Mouse (Mus musculus): ENCODE results near the gene Golga2.

Golga2 gene

DNA sequence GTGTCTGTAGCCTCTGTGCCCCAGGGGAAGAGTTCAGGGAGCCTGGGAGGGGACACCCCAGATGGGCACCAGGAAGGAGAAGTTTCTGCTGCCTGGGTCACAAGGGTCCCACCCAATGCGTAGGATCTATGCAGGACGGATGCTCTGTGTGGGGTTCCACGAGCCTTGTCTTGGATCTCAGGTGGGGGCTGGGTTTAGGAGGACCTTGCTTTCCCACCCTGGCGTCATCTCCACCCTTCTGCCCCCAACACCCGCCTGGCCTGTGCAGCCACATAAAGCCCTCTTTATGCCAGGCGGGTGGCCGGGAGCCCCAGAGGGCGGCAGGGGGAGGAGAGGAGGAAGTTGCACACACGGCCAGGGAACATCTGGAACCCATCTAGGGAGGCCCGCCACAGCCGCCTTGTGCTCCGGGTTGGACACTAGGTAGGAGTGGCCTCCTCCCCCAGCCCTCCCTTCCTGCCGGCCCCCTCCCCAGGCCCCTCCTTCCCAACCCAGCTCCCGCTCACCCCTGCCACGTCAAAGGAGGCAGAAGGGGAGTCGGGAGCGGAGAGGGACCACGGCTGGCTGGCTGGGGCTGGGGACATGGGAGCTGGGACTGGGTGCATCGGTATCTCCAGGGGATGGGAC is 30.7 kb downstream of the Golga2 start:
- DNase-seq (ENCODE audit: low spot score in 2 of 2), result no peak

DNA sequence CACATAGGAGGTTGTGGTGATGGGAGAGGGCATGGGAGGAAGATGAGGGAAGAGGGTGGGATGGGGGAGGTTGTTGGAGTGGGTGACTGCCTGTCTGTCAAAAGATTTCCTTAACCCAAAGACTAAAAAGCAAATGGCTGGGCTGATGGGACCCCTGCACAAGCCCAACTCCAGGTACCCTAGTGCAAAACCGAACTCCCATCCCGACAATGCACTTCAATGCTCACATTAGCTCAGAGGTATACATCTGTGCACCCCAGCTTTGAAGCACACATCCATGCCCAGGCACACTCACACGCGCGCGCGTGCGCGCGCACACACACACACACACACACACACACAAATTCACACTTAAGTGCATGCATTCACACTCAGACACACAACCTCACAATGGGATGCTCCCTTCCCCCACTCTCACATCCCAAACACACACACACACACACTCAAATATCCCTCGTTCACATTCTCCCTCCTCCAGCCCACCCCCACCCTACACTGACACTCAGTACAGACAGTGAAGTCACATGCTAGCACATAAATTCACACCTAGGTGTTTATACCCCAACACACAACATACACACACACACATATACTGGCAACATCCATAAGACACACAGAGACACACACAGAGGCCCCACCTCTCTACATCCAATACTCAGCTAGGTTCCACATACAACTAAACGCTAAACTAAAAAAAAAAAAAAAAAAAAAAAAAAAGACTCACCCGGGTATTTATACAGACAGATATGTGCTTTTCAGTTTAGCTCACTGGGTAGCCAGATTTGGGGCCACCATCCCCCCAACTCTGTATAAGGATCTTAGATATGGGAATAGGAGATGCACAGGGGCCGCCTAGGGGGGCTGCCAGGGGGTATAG is 31.8 kb downstream of the Golga2 start:
- DNase-seq (ENCODE audit: low spot score in 2 of 2), result no peak

DNA sequence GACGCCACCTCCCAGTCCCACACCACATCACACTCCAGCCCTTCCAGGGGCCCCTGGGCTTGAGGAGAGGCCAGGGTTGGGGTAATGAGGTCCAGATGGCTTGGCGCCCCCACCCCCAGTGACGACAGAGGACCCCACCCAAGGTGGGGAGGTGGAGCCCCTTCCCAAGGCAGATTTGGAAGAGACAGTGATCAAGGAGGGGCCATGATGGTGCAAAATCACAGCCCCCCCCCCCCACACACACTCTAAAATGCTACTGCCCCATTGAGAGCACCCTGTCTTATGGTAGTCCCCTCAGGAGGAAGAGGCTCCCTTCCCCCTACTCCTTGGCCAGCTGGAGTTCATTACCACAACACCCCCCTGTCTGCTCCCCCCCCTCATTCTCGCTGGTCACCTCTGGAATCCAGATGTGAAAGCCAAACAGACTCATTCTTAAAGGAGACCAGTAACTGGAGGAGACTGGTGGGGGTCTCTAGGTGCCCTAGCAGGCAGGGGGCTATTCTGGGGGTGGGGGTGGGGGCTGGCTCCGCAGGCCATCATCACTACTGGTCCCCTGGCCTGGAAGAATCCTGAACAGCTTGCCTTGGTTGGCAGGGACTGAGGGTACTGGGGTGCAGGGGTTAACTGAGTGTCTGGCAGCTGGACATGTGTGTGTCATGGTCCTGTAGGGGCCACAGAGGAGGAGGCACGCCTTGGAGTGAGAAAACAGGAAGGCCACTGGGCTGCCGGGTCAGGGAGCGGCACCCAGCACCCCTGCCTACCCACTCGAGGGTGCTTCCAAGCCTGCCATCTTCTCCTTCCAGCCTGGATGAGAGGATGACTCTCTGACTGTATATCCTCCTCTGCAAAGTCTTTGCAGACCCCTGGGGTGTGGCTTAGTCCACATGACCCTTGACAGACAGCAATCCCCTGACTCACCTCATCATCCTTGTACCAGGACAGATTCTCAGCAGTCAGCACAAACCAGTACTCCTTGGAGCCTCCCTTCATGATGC is 32.7 kb downstream of the Golga2 start:
- DNase-seq (ENCODE audit: low spot score in 2 of 2), result no peak

DNA sequence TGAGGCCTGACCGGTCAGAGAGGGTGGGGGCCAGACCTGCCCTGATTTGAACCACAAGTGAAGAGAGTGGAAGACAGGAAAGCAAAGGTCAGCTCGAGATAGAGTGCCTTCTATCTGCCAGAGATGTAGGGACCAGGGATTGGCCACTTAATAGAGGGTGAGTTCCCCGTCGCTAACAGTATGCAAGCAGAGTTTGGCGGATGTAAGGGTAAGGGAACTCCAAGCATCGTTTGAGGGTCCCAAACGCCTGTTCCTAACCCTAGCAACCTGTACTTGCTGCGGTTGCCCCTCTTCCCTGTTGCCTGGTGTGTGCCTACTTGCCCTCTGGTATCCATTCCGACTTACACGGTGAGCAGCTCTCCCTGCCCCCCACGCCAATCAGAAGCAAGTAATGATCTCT is 33.5 kb downstream of the Golga2 start:
- DNase-seq (ENCODE audit: low spot score in 2 of 2), result no peak

DNA sequence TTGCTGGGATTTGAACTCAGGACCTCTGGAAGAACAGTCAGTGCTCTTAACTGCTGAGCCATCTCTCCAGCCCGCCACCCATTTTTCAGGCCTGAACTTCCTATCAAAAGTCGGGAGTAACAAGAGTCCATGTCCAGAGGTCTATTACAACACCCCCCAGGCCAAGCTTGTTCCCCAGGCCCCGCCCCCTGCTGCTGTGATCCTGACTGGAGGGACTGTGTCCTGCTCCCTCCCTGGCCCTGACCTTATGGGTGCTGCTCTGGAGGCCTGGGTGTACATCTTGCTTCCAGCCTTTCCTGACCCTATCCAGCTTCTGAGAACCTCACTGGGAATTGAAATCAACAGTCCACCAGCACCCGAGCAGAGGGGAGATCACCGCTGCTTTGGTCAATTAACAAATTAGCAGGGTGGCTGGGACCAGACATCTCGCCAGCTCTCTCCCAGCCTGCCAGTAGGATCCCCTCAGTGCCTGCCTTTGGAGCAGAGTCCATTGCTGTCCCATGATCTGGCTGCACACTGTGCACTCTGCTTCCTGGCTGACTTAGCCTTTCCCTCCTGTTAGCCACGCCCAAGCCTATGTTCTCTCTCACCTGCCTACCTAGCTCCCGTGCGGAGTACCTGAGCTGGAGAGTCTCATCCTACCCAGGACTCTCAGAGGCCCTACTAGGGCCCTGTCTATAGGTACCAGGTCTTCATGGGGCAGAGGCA is 34.6 kb downstream of the Golga2 start:
- no peak for DNase-seq (ENCODE audit: low spot score in 2 of 2)

DNA sequence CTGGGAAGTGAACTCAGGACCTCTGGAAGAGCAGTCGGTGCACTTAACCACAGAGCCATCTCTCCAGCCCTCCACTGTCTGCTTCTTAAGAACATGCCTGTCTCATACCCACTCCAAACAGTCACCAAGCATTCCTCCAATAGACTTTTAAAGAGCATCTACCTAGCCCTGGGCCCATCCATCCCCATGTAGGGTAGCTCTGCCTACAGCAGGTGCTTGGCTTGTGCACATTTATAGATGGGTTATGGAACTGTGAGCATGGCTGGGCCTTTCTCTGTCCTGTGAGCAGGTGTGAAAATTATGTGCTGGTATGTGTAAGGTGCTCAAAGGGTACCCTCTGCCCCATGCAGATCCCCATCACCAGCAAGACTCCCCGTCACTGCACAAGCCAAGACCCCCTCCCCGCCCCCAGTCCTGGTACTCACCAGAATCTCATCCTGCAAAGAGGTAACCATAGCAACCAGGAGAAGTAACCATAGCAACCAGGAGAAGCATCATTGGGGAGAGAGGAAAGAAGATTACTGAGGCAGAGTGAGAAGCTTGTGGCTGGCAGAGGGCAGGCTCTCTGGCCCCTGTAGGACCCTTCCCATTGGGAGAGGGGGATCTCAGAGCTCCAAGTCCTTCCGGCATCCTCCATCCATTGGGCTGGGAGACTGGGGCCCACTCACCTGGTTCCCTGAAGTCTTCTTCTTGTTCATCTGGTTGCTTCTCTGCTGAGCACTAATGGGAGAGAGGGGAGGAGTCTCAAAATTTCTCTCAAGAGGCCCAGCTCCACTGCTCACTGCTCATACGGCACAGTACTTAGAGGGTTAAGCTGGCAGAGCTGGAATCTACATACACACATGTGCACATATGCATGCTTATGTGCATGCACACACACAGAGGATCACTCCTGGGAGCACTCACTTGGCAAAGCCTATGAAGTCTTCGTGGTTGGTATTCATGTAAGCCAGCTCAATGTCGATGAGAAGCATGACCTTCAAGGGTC is 35.9 kb downstream of the Golga2 start:
- DNase-seq (ENCODE audit: low spot score in 2 of 2), result no peak

DNA sequence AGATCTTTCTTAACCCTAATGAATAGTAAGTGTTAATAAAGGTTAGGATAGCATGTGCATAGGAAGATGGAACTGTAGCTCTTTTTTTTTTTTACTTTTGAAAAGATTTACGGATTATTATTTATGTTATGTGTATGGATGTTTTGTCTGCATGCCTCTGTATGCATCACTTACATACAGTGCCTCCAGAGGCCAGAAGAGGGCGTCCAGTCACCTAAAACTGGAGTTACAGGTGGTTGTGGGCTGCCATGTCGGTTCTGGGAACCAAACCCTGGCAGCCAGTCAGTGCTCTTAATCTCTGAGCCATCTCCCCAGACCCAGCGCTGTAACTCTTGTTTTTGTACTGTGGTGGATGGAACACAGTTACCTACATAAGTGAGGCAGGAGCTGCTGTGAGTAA is 37.1 kb downstream of the Golga2 start:
- no peak for DNase-seq (ENCODE audit: low spot score in 2 of 2)

DNA sequence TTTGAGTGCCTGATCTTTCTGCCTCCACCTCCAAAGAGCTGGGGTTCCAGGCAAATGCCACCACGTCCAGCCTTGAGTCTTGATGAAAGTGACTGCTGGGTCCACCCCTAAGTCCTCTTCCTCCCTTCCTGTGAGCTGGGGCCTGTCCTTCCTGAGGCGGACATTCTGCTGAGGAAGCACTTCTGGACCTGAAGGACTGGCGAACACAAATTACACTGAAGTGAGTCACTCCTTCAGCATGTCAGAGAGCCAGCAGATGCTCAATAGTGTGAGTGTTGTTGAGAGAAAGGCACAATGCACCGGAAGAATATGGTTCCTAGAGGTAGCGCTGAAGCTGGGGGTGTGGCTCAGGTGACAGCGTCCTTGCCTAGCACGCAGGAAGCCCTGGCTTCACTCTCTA is 38.2 kb downstream of the Golga2 start:
- DNase-seq (ENCODE audit: low spot score in 2 of 2), result no peak

DNA sequence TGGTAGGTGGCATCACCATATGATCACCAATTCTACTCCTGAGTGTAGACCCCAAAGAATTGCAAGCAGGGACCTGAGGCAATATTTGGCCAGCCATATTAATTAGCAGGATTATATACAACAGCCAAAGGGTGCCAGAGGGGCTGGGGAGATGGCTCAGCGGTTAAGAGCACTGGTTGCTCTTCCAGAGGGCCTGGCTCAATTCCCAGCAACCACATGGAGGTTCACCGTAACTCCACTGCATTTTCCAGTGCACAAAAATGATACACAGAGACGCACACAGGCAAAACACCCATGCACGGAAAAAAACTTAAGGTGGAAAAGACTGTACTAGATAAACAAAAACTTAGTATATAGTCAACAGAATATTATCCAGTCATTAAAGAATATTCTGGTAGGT is 40.0 kb downstream of the Golga2 start:
- DNase-seq (ENCODE audit: low spot score in 2 of 2), result no peak

DNA sequence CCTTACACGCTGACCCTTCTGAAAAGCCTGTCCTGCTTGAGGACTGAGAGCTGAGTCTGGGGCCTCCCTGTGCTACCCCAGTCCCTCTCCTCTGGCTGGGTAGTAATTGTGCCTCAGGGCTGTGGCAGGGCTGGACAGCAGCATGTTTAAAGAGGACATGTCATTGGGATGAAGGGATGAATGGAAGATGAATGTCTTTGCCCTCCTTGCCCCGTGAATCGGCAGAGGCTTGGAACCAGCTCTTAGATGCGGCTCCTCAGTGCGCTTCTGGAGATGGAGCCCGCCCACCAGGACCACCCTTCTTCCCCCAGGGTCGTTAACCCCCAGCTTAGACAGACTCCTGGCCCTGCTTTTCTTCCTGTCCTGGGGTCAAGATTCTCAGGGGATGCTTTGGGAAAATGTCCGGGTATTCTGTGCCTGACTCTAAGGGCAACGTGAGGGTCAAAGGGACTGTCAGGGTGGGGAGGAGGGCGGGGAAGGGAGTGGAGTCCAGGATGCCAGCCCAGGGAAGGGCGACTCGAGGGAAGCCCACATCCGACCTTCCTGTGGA is 41.8 kb downstream of the Golga2 start:
- no peak for DNase-seq (ENCODE audit: low spot score in 2 of 2)

DNA sequence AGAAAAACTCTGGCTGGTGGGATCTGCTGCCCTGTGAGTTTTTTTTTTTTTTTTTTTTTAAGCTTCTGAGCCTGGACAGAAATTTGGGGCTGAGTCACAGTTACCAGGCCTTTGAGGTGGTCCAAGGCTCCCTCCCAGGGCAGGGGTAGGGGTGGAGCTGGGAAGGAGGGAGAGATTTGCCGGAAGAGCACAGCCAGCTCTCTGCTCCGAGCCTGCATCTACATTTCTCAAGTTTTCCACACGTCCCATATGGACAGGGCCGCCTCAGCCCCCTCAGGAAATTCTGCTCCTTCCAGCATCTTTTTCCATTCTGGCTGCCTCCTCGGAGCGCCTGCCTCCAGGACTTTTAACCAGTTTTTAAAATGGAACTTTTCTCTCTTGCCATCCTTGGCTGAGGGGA is 42.3 kb downstream of the Golga2 start:
- DNase-seq (ENCODE audit: low spot score in 2 of 2), result no peak

DNA sequence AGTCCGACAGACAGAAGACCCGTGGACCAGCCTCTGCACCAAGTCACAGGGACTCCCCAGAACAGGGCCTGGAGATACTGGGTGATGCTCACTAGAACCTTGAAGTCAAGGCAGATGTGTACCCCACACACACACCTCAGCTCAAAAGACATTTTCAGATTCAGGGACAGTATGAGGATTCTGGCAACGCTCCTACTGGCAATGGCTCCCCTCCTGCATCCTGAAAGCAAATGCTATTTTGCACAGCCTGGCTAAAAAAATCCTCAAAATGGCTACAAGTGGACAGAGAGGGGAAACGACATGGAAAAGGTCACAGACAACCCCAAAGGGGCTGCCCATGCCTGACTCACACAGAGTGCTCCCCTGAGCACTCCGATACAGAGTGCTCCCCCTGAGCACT is 45.0 kb downstream of the Golga2 start:
- no peak for DNase-seq (ENCODE audit: low spot score in 2 of 2)

DNA sequence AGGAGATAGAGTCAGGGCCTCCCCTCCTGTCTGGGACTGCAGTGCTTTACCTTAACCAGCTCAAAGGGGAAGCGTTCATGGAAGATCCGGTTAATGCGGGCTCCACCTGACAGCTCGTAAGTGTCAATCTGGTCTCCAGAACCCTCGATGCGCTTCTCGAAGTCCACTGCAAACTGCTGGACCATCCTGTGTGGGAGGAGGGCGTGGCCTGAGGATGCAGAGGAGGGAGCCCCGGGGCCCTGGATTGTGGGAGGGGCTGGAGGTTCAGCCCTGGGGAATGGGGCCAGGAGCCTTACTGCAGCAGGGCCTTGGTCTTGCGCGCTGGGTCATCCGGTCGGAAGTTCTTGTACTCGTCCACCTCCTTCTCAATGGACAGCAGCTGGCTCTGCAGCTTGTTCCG is 48.7 kb downstream of the Golga2 start:
- DNase-seq (ENCODE audit: low spot score in 2 of 2), result no peak

DNA sequence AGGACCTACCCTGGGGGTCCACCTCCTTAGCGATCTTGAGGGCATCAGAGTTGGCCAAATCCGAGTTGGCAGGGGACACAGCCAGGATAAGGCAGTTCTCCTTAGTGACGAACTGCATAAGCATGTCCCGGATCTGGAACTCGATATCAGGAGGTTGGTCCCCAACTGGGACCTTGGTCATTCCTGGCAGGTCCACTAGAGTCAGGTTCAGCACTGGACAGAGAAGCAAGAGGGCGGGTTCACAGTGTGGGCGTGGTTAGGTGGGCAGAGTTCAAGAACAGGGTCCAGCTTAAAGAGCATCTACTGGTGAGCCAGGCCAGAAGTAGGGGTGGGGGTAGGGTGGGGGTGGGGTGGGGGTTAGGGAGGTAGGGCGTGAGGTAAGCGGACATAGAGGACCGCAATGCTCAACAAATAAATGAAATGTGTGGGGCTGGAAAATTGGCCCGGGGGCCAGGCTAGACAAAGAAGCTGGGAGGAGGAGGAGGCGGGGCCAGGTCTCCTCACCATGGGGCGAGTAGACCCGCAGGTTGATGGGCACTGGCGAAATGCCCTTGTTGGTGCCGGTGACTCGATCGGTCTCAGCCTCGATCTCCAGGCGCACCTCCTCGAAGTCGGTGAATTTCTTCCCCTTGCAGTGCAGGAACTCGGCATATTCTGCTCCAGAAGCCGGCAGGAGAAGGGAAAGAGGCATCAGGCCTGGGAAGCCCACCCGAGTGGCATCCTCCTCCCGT is 52.9 kb downstream of the Golga2 start:
- no peak for DNase-seq (ENCODE audit: low spot score in 2 of 2)

DNA sequence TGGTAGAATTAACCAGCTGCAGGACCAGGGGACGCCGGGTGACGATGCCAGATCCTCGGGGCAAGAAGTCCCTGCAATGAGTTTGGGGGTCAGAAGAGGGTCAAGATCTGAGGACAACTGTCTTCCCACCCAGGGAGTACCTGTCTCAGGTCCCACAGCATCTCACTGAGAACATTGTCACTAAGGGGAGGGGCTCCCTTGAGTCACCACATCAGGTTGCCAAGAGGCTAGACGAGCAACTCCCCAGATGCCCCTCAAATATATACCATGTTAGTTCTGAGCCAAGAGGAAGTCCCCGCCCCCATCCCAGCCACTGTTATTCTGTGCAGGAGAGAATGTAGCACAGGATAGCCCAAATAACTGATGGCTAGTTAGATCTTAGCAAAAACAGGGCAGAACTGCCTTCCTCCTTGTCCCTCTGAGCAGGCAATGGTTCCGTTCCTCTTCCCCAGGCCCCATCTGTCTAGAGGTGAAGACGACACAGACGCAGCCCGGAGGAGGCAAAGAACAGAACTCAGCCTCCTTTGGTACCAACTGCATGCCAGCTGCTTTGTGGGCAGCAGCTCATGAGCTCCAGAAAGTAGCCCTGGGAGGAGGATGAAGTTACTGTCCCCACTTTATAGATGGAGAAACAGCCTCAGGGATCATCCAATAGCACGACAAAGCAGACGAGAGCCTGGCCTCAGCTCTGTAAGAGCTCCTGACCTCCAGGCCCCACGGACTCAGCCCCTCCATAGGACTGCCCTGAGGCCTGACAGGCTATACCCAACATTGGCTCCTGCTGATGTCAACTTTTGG is 53.9 kb downstream of the Golga2 start:
- DNase-seq (ENCODE audit: low spot score in 2 of 2), result no peak

DNA sequence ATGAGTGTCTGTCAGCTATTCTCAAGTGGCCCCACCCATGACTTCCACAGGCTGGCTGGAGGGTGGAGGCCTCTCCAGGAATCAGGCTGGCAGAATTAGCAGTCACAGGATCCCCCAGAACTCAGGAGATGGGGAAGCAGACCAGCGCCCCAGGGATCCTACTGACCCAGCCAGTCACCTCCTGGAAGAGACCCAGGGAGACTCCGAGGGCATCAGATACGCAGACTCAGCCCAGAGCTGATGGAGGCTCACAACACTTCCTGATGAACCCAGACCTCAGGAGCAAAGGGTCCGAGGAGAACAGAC is 54.4 kb downstream of the Golga2 start:
- DNase-seq (ENCODE audit: low spot score in 2 of 2), result no peak

DNA sequence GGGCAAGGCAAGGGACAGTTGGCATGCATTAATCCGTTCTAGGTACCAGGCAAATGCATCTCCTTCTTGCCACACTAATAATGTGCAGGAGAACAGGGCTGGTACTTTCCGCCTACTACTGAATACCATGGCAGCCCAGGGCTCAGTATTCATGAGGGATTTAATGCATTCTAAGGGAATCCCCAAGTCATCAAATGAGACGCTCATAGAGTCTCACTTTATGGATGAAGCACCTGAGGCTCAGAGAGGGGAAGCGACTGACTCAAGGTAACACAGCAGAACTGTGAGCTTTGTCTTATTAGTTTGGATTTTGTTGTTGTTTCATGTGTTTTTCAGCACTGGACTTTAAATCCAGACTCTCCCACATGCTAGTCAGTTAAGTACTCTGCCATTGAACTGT is 54.9 kb downstream of the Golga2 start:
- no peak for DNase-seq (ENCODE audit: low spot score in 2 of 2)

DNA sequence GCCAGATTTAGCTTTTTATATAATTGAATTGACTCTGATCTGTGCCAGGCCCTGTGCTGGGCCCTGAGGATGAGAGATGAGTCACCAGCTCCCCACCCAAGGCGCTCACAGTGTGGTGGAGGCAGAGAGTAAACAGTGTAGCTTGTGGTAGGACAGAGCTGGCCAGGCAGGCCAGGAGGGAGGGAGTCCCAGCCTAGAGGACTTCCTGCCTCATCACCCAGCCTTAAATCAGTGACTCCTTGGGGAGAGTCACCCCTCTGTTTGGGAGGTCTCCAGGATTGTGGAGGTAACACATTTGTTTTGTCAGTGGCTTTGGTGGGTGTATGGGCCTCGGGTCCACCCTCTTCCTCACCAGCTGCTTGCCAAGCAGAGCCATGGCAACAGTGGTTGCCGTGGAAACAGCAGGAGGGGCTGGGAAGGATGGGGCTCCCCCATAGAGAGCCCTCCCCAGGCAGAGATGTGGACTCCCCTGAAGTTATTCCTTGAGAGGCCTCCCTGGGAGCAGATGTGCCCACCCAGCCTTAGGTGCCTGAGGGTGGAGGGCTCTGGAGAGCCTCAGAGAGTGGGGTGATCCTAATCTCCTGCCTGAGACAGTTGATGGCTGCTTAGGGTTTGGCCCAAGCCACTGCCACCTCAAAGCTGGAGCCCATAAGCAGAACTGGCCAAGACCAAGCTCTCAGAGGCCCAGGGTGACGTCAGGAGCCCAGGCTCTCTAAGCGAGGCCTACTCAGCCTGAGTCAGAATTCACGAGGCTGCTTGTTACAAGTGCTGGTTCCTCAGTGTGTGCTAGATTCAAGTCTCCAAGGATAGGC is 55.6 kb downstream of the Golga2 start:
- DNase-seq (ENCODE audit: low spot score in 2 of 2), result no peak
